Mouse (Mus musculus): Measurements from ENCODE around the gene Olfr527. TPM values are rescaled to one million over a fixed set of nuclear protein-coding genes. Genes with fewer than 3 reads are reported as not detected.

The Olfr527 gene
- polyA plus RNA-seq (2015; fragmentation: Nextera tagmentation; extraction: Ambion mirVana) = not detected in 2 replicates

DNA sequence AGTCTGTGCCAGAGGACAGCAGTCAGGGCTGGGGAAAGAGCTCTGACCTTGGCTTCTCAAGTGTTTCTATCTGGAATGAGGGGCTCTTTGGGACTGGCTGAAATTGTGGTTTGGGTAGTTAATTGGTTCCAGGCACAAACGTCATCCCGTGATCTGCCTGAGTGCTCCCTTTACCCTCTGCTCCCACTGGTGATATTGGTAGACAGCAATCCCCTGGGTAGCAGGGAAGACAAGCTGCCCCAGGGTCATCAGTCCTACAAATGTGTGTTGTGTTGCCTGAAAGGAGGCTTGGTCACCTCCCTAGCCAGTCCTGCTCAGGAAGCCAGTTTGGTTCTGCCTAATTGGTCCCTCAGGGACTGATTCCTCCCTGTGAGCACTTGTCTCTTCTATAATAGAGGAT lies at the start of gene Olfr527:
TSS of gene Olfr527 (plus strand) at position 301 of the 400 bp plus-strand sequence.
- Histone ChIP-seq H3K36me3 (no peaks in the 10 kb centered on the region), H3K9ac (replicated peaks) (no peak within 1 kb of the TSS), H3K27ac (replicated peaks) (no peak within 1 kb of the TSS), H3K4me1 (no peaks in the 10 kb centered on the region), H3K4me2 (no peak within 1 kb of the TSS), H3K4me3 (replicated peaks) (no peak within 1 kb of the TSS), H3K9me3 (replicated peaks) (no peaks in the 10 kb centered on the region), H3K27me3 (replicated peaks) (no peaks in the 10 kb centered on the region)
- no peak for ATAC-seq (ENCODE audit: low FRiP score)
- WGBS = 79% methylated on average over 2 of the region's 2 CpGs

DNA sequence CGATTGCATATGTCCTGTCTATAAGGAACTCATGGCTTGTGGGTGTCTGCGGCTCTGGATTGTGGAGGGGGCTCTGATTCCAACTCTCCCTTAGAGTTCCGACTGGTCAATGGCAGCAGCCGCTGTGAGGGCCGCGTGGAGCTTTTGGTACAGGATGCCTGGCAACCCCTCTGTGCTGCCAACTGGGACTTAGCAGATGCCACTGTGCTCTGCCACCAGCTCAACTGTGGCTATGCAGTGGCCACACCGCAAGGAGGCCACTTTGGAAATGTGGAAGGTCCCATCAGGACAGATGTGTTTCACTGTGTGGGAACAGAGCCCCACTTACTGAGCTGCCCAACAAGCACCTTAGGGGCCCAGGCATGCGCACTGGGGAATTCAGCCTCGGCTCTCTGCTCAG lies 38.1 kb upstream of the Olfr527 start:
- no peak overlapping the region for H3K4me3 ChIP-seq (replicated peaks)
- no peaks in the 10 kb centered on the region for H3K4me1 ChIP-seq
- 89% methylated on average over 9 of the region's 9 CpGs for WGBS
- no peak for ATAC-seq (ENCODE audit: low FRiP score)
- no peak overlapping the region for H3K4me2 ChIP-seq
- H3K27ac ChIP-seq (replicated peaks) = no peak overlapping the region
- H3K36me3 ChIP-seq = no peaks in the 10 kb centered on the region
- no peaks in the 10 kb centered on the region for H3K27me3 ChIP-seq (replicated peaks)
- H3K9ac ChIP-seq (replicated peaks) = no peak overlapping the region
- H3K9me3 ChIP-seq (replicated peaks) = no peaks in the 10 kb centered on the region

DNA sequence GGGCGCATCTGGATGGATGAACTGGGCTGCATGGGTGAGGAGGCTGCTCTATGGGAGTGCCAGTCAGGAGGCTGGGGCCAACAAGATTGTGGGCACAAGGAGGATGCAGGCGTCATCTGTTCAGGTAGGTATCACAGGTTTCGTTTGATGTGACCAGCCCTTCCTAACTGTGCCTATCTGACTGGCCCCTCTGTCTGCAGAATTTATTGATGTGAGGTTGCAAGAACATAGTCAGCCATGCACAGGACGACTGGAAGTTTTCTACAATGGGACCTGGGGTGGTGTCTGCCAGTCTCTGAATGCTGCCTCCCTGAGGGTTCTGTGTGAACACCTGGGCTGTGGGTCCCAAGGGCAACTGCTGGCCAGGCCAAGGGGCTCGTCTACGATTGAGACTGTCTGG lies 36.9 kb upstream of the Olfr527 start:
- H3K9me3 ChIP-seq (replicated peaks) = no peaks in the 10 kb centered on the region
- ATAC-seq (ENCODE audit: low FRiP score) = no peak

DNA sequence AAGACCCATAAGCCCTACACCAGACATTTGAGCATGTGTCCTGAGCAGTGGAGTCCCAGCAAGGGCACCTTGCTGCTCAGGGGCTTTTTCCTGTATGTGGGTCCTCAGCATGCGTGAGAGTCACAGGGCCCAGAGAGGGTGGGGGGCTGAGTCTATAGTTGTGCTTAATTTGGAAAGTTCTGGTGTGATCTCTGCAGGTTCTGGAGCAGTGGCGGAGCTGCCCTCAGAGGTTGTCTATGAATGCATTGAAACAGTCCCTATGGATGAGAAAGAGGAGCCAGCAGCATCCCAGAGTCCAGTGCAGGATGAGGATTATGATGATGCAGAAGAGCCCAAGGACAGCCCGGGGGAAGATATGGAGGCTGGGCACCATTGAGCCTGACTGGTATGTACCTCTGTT lies 34.4 kb upstream of the Olfr527 start:
- Histone ChIP-seq H3K9ac (replicated peaks) (no peak overlapping the region), H3K4me1 (no peaks in the 10 kb centered on the region), H3K27ac (replicated peaks) (no peak overlapping the region), H3K4me2 (no peak overlapping the region), H3K4me3 (replicated peaks) (no peak overlapping the region), H3K36me3 (no peaks in the 10 kb centered on the region), H3K27me3 (replicated peaks) (no peaks in the 10 kb centered on the region), H3K9me3 (replicated peaks) (no peaks in the 10 kb centered on the region)
- WGBS = 90% methylated on average over 3 of the region's 3 CpGs
- ATAC-seq (ENCODE audit: low FRiP score) = no peak

More for the DNA sequence above, 36.9 kb upstream of the Olfr527 start:
- H3K4me1 ChIP-seq = no peaks in the 10 kb centered on the region
- no peak overlapping the region for H3K9ac ChIP-seq (replicated peaks)
- H3K36me3 ChIP-seq = no peaks in the 10 kb centered on the region
- H3K4me2 ChIP-seq = no peak overlapping the region
- no peaks in the 10 kb centered on the region for H3K27me3 ChIP-seq (replicated peaks)
- WGBS = 81% methylated on average over 6 of the region's 6 CpGs
- no peak overlapping the region for H3K4me3 ChIP-seq (replicated peaks)
- no peak overlapping the region for H3K27ac ChIP-seq (replicated peaks)

DNA sequence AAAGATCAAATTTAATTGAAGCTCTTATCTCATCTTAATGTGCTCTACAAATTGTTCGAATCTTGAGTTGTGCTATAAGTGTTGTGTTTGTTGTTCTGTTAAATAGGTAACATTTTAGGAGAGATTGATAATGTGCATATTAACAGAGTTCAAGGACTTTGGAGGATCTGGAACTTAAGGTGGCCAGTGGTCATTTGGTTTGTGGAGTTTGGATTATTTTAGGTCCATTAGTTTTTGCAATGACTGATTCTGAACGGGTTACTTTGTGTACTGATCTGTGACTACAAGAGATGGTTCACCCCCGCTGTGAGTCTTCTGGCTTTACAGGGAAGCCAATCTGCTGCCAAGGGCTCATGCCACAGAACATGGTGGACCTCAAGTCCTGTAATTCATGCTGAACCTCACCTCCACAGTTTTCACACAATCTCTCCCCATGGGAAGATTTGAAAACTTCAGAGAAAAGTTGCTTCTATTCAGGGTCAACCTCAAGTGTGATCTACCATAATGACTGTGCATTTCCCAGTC lies 13.9 kb upstream of the Olfr527 start:
- no peaks in the 10 kb centered on the region for H3K36me3 ChIP-seq
- no peak for ATAC-seq (ENCODE audit: low FRiP score)
- no peaks in the 10 kb centered on the region for H3K9me3 ChIP-seq (replicated peaks)
- H3K4me3 ChIP-seq (replicated peaks) = no peak overlapping the region
- H3K4me1 ChIP-seq = no peaks in the 10 kb centered on the region
- 84% methylated on average over 3 of the region's 3 CpGs for WGBS
- no peak overlapping the region for H3K9ac ChIP-seq (replicated peaks)
- H3K27me3 ChIP-seq (replicated peaks) = no peaks in the 10 kb centered on the region
- no peak overlapping the region for H3K27ac ChIP-seq (replicated peaks)
- no peak overlapping the region for H3K4me2 ChIP-seq

DNA sequence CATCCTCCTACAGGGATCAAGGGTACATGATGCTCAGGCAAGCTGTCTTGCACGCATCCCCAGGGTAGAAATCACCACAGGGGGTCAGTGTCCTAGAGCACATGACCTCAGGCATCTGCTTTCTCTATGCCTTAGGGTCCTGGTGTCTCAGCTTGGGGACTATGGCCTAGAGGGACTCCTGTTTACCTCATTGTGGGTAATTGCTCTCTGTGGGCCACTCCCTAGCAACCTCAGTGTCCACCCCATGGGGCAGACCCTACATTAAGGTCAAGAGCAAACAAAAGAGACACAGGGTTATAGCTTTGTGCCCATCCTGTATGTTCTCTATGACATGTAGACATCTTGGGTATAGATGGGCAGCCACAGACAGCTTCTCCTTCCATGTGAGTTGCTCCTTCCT lies 13.3 kb upstream of the Olfr527 start, which contains the start of gene Olfr525:
TSS of gene Olfr525 (plus strand) at position 301 of the 400 bp plus-strand sequence.
- Histone ChIP-seq H3K4me2 (no peak within 1 kb of the TSS), H3K9ac (replicated peaks) (no peak within 1 kb of the TSS), H3K27me3 (replicated peaks) (no peaks in the 10 kb centered on the region), H3K9me3 (replicated peaks) (no peaks in the 10 kb centered on the region), H3K4me1 (no peaks in the 10 kb centered on the region), H3K36me3 (no peaks in the 10 kb centered on the region), H3K4me3 (replicated peaks) (no peak within 1 kb of the TSS), H3K27ac (replicated peaks) (no peak within 1 kb of the TSS)
- no peak for ATAC-seq (ENCODE audit: low FRiP score)
- 57% methylated on average over 1 of the region's 1 CpGs for WGBS

DNA sequence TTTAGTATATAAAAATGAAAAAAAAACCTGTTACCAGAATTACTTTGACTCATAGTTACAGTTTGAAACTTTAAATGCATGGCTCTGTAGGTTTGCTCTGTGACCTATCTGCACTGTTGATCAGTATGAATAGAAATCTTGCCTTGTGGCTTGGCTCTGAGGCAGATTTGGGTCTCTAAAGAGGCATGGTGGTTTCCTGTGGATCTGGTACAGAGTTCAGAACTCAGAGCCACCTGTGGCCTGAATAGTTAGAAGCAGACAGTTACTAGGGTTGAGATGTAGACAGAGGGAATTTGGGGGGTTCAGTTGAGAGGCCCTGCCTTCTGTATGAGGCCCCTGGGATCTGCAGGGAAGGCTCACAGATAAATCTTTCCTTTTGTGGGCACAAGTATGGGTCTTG lies 12.7 kb upstream of the Olfr527 start:
- H3K9ac ChIP-seq (replicated peaks) = no peak overlapping the region
- H3K4me2 ChIP-seq = no peak overlapping the region
- no peaks in the 10 kb centered on the region for H3K36me3 ChIP-seq
- no peak for ATAC-seq (ENCODE audit: low FRiP score)
- H3K4me1 ChIP-seq = no peaks in the 10 kb centered on the region
- no peak overlapping the region for H3K4me3 ChIP-seq (replicated peaks)
- H3K9me3 ChIP-seq (replicated peaks) = no peaks in the 10 kb centered on the region
- no peak overlapping the region for H3K27ac ChIP-seq (replicated peaks)
- H3K27me3 ChIP-seq (replicated peaks) = no peaks in the 10 kb centered on the region

DNA sequence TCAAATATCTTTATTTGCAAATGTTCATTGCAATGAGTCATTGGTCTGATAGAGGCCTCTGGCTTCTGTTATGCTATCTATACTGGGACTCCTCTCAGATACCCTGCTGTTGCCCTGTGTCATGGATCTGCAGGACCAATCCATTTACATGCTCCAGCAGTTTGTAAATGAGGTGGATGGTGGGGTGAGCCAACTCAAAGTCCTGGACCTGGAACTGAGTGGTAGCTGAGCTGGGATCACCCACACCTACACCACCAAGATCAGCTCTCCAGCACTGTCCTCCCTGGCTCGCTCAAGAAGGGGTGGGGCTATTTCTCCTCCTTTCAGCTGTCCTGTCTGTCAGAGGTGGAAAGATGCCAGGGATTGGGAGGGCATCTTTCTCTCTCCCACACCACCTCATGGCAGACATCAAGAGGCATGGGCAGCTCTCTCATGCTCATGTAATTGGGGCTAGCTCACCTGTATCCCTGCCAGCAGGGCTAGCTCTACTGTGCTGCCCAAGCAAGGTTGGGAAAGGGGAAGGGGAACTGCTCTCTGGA lies 4.0 kb upstream of the Olfr527 start:
- Histone ChIP-seq H3K9ac (replicated peaks) (no peak overlapping the region), H3K36me3 (no peaks in the 10 kb centered on the region), H3K4me2 (no peak overlapping the region), H3K4me1 (no peaks in the 10 kb centered on the region), H3K4me3 (replicated peaks) (no peak overlapping the region), H3K27me3 (replicated peaks) (no peaks in the 10 kb centered on the region), H3K27ac (replicated peaks) (no peak overlapping the region), H3K9me3 (replicated peaks) (no peaks in the 10 kb centered on the region)
- ATAC-seq (ENCODE audit: low FRiP score) = no peak
- 78% methylated on average over 1 of the region's 1 CpGs for WGBS

DNA sequence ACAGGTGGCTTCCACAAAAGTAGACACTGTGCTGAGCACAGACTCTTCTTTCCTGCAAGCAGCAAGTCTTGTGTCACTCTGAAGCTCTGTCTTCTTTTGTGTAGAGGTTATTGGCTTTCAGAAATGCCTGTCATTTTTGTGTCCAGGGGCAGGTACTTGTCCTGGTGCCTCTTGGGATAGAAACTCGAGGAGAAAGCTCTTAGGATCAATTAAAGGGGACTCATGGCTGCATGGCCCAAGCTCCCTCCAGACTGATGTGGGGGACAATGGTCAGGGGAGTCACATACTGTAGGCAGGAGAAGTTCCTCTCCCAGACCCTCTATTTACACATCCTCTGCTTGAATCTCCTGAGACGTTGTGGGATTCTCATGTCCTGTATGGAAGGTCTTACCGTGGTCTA lies 27.8 kb downstream of the Olfr527 start, which contains the start of gene Olfr60:
TSS of gene Olfr60 (minus strand) at position 101 of the 400 bp plus-strand sequence.
- no peak for ATAC-seq (ENCODE audit: low FRiP score)
- no peak within 1 kb of the TSS for H3K4me3 ChIP-seq (replicated peaks)
- H3K36me3 ChIP-seq = no peaks in the 10 kb centered on the region
- no peak within 1 kb of the TSS for H3K9ac ChIP-seq (replicated peaks)
- no peak within 1 kb of the TSS for H3K27ac ChIP-seq (replicated peaks)
- H3K4me1 ChIP-seq = no peaks in the 10 kb centered on the region
- 74% methylated on average over 3 of the region's 3 CpGs for WGBS
- no peaks in the 10 kb centered on the region for H3K9me3 ChIP-seq (replicated peaks)
- no peak within 1 kb of the TSS for H3K4me2 ChIP-seq
- no peaks in the 10 kb centered on the region for H3K27me3 ChIP-seq (replicated peaks)

DNA sequence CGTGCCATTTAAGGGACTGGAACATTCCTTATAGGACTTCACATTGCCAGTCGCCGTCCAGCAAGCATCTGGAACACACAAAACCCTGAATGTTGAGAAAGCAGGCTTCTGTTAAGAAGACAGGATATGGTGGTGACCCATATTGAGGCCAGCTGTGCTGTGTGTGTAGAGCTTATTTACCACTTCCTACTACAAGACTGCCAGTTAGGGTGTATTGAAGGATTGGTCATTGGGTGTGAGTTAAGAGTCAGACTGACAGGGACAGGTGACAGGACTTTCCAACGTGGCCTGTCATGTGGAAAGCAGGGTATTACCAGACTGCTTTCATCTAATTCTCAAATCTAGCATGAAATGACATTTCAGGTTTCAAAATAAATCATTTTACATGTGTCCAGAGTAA lies 40.5 kb downstream of the Olfr527 start:
- no peak for ATAC-seq (ENCODE audit: low FRiP score)
- no peaks in the 10 kb centered on the region for H3K4me1 ChIP-seq
- H3K9ac ChIP-seq (replicated peaks) = no peak overlapping the region
- 70% methylated on average over 4 of the region's 4 CpGs for whole genome bisulfite sequencing
- H3K4me3 ChIP-seq (replicated peaks) = no peak overlapping the region
- H3K27ac ChIP-seq (replicated peaks) = no peak overlapping the region
- no peaks in the 10 kb centered on the region for H3K9me3 ChIP-seq (replicated peaks)
- no peaks in the 10 kb centered on the region for H3K36me3 ChIP-seq
- H3K27me3 ChIP-seq (replicated peaks) = no peaks in the 10 kb centered on the region
- no peak overlapping the region for H3K4me2 ChIP-seq

DNA sequence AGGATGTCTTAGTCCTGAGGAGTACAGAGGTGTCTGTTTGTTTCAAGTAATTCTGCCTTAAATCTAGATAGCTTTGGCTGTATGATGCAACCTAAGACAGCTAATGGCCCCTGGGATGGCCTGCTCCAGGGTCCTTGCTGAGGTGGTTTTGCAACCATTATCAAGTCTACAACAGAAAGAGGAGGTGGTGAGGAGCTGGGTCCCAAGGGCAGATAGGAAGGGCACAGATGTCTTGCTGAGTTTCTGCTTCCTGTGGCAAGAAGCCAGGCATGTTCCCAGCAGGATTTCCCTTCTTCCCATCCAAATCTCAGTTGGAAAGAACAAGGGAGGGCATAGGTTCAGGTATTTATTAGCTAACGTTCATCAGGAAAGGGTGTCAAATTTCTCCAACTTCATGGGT lies 42.4 kb downstream of the Olfr527 start, which contains the start of gene Olfr530:
TSS of gene Olfr530 (minus strand) at position 101 of the 400 bp plus-strand sequence.
- H3K9ac ChIP-seq (replicated peaks) = no peak within 1 kb of the TSS
- H3K4me1 ChIP-seq = no peaks in the 10 kb centered on the region
- no peaks in the 10 kb centered on the region for H3K9me3 ChIP-seq (replicated peaks)
- no peak for ATAC-seq (ENCODE audit: low FRiP score)
- 46% methylated on average over 1 of the region's 1 CpGs for WGBS
- no peaks in the 10 kb centered on the region for H3K27me3 ChIP-seq (replicated peaks)
- H3K27ac ChIP-seq (replicated peaks) = no peak within 1 kb of the TSS
- H3K36me3 ChIP-seq = no peaks in the 10 kb centered on the region
- no peak within 1 kb of the TSS for H3K4me3 ChIP-seq (replicated peaks)
- H3K4me2 ChIP-seq = no peak within 1 kb of the TSS

DNA sequence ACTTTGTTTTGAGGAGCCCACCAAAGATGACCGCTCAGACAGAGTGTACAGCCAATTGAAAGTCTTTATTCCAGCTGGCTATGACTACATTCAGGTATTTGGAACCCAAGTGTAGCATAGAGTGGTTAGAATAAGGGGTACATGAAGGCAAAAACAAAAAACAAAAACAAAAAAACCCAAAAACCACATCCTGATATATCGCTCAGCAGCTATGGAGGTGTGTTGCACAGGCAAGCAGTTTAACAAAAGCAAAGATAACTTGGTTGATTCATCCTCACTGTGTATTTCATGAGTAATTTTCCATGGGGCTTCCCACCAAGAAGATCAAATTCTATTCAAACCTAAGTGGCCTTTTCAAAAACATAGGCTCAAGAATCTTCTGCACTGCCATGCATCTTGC lies 43.1 kb downstream of the Olfr527 start:
- no peak overlapping the region for H3K9ac ChIP-seq (replicated peaks)
- H3K4me3 ChIP-seq (replicated peaks) = no peak overlapping the region
- H3K36me3 ChIP-seq = no peaks in the 10 kb centered on the region
- no peaks in the 10 kb centered on the region for H3K4me1 ChIP-seq
- ATAC-seq (ENCODE audit: low FRiP score) = no peak
- no peaks in the 10 kb centered on the region for H3K9me3 ChIP-seq (replicated peaks)
- H3K27me3 ChIP-seq (replicated peaks) = no peaks in the 10 kb centered on the region
- H3K4me2 ChIP-seq = no peak overlapping the region
- 93% methylated on average over 2 of the region's 2 CpGs for WGBS
- H3K27ac ChIP-seq (replicated peaks) = no peak overlapping the region
